Mouse (Mus musculus) CD4-positive, CD25-positive, alpha-beta regulatory T cell, adult 4 months (primary cell): ENCODE results near the gene Degs2. TPM values are rescaled to one million over a fixed set of nuclear protein-coding genes. Genes with fewer than 3 reads are reported as not detected.

Source experiments
- ATAC-seq: one replicate; pipeline ENCODE4 v1.8.0; 2017
- polyA plus RNA-seq, 2 experiments: library from polyadenylated mRNA; unstranded; fragments of 100-300 nt; shearing (Covaris generic); gene quantifications; one replicate each; pipeline ENCODE4 v1.2.1; 2017

Degs2 gene
- polyA plus RNA-seq, 2 experiments from 2014 or later = 7.4 to 7.8 TPM

DNA sequence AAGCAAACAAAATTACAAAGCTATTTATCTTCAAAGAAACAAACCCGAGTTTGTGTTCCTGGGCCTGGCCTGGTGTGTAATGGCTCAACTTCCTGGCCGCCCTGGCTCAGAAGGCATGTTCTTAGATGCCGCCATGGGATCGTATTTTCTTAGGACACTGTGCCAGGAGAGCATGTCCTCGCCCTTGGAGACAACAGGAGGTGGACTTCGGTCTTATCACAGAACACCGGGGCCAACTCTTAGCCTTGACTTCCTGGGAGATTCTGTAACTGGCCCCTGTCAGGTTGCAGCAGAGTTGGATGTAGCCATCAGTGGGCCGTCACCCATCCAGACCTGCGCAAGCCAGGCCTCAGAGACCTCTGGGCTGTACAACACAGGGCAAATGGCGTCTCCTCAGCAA, 2.5 kb downstream of the Degs2 start:
- no peak for ATAC-seq

DNA sequence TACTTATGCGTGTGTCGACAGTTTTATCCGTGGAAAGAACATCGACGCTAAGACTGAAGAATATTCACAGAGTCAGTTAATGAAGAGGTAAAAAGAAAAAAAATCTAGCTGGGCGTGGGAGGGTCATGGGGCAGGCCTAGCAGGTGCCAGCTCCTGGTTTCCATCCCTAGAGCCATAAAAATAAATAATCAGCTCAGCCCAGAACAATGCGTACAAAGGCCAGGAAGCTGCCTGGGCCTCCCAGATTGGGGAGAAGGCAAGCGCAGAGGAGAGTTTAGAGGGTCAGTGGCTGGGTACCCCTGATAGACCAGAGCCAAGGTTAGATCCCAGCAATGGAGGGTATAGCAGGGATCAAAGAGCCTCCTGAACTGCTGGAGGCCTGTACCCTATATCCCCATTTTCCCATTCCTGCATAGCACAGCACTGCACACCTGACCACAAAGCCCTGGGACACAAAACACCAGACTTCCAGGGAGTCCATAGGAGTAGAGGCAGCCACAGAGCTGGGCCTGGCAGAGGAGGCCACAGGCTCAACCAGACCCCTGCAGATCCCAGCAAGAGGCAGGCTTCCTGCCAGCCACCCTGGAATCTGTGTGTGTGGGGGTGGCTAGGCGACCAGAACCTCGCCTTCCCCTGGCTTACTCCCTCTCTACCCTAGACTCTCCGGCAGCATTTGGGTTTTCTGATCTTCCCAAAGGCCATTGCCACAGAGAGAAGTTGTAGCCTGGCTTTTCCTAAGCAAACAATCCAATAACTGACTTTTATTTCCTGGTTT, 3.2 kb downstream of the Degs2 start:
- ATAC-seq = no peak

DNA sequence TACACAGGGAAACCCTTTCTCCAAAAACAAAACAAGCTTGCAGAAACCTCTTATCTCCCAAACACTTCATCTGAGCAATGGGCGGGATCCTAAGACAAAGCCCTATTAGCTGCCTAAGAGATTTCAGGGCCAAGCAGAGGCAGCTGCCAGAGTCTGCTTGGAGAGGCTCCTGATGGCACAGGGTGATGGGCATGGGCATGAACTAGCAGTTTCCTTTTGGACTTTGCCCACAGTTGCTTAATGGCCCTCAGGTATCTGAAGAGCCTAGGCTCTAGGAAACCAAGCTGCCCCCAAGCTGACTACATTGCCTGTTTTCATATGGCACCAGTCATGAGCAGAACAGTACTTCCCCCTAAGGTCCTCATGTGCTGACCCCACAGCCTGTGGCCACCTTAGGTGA, 7.9 kb downstream of the Degs2 start:
- no peak for ATAC-seq

DNA sequence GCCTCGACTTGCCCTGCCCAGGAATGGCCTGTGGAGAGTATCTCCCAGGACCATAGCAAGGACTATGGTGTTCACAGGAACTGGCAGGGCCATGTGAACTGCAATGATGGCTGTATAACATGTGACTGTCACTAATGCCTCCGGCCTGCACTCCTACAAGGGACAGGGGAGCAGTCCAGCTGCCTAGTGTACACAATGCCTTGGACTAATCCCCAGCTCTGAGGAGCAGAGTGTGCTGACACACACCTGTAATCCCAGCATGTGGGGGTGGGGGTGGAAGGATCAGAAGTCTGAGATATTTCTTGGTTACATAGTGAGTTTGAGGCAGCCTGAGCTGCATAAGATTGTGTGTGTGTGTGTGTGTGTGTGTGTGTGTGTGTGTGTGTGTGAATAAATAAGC, 8.5 kb downstream of the Degs2 start:
- ATAC-seq = no peak

DNA sequence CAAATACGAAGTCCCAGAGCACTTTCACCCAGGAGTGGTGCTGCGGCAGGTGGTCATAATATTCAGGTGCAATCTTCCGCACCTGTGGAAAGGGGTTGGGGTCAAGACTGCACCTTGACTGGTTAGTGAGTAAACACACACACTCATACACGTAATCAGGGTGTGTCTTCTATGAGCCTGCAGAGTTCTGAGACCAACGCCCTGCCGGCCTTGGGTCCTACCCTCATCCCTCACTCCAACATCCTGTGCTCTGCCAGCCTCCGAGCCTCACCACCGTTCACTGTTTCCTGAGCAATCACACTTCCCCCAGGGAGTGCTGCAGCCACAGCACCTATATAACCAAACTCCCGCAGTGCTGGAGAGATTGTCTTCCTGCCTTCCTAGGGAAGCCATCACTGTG, 11.6 kb downstream of the Degs2 start:
- no peak for ATAC-seq

DNA sequence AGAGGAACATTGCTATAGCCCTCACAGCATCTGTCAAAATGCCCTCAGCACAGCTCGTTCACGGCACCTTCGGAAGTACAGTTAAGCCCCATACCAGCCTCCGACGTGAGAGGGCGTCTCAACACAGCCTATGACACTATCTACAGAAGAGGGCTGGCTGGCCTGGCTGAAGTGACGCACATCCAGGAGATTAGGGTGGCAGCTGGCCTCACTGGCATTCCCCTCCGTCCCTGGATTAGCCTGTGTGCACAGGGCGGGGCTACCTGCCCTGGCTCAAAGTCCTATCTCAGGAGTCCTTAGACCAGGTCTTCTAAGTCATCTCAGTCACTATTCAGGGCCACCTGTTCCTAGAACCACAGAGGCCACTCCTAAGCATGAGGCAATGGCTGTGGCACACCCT, 12.9 kb downstream of the Degs2 start:
- ATAC-seq = no peak

DNA sequence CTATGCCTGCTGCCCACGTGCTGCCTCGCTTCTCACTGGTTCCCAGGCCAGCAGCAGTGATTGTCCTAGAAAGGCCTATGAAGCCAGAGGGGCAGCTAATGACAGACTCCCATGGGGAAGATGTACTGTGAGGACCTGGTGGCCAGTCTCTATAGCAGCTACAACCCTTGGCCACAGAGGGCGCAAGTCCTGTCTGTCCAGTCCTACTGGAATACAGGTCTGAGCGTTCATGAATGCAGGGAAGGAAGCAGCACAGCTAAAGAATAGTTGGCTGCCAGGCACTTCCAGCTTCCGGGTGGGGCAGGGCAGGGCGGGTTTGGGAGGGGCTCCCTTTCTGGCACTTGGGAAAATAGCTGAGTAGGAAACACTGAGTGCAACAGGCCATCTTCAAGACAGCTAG, 15.2 kb downstream of the Degs2 start:
- no peak for ATAC-seq

DNA sequence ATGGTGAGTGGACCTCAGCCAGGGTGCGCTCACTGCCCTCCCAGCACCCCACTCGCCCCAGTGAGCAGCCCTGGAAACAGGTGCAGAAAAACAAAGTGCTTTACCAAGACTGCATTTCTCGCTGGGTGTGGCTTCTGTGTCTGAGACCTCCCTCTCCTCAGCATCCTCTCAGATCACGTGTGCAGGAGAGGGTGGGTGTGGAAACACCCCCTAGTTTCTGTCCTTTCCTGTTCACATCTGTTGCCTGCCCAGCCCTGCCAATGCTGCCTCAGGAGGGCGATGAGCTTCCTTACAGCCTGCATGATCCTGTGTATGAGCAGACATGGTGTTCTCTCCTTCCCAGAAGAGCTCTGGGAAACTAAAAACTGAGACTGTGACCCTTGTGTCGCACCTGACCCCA, 15.7 kb downstream of the Degs2 start:
- peak; percentile 38 for ATAC-seq

DNA sequence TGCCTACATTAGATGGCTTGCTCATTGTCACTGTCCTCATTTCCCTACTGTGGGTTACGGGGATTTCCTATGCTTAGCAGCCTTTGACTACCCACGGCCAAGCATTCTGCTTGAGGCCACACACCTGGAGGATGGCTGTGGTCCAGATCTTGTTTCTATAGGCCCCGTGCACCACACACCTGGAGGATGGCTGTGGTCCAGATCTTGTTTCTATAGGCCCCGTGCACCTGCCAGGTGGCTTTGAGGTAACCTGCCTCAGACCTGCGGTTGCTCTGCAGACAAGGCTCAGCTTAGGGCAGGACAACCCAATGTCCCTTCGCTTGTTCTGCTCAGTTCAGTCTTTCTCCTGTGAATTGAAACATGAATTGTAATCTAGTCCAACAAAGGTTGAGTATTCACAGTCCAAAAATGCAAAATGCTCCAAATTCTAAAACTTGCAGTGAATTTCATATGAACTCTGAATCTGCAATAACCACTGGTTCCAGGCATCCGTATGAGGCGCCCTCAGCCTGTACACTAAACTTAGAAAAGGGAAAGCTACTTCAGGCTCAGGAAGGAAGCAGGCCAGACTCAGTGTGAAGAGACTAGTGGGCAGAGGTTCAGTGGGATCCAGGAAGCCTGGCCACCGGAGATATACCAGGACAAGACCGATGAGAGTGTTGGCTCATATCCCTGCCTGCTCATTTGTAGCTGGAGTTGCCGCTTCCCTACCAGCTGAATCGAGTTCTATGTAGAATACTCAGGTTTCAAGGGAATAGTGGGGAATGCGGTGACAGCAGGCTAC, 19.7 kb downstream of the Degs2 start:
- ATAC-seq = no peak

DNA sequence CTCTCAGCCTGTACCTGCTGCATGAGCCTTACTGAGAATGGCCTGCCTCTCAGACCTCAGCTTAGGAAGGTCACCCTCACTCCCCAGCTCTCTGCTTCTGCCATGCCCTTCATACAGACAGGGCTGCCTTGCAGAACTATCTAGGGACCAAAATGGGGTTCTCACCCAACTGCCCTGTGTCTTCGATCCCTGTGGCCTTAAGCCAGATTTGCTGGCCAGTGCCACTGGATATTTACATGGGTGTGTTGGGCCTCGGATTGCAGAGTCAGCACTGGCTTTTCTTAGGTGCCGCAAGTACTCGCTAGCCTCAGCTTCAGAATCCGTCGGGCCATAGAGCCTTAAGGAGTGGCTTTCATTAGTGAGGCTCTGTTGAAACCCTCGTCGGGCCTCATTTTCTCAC, 21.3 kb downstream of the Degs2 start:
- no peak for ATAC-seq

DNA sequence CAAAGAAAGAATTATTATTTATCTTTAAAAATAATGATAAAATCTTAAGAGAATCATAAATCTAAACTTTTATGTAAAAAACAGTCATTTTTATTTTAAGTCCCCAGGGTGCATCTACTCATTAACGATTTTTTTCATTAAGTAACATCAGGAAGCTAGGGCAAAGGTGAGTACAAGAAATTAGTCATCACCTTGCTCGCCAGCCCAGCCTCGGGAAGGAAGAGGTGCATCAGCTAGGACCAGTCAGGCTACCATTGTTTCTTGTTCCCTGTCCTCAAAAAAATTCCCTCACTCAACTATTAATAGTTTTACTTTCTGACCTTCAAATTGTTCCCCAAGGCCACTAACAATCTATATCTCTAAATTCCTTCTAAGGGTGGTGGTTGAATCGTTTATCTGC, 23.7 kb downstream of the Degs2 start:
- no peak for ATAC-seq

DNA sequence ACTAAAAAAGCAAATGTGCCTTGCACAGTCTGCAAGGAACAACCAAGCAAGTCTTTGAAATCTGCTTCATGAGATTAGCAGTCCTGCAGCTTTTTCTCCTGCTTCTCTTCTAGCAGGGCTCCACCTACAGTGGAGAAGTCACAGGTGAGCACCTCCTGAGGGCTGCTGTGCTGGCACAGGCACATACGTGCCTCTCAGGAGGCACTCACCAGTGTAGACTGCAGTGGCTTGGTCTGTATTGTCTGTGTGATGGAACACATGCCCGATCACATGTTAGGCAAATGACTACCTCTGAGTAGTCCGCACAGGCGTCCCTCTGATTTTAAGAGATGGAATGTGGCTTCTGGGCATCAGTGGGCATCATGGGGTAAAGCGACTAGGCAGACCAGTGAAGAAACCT, 25.0 kb downstream of the Degs2 start:
- ATAC-seq = no peak

DNA sequence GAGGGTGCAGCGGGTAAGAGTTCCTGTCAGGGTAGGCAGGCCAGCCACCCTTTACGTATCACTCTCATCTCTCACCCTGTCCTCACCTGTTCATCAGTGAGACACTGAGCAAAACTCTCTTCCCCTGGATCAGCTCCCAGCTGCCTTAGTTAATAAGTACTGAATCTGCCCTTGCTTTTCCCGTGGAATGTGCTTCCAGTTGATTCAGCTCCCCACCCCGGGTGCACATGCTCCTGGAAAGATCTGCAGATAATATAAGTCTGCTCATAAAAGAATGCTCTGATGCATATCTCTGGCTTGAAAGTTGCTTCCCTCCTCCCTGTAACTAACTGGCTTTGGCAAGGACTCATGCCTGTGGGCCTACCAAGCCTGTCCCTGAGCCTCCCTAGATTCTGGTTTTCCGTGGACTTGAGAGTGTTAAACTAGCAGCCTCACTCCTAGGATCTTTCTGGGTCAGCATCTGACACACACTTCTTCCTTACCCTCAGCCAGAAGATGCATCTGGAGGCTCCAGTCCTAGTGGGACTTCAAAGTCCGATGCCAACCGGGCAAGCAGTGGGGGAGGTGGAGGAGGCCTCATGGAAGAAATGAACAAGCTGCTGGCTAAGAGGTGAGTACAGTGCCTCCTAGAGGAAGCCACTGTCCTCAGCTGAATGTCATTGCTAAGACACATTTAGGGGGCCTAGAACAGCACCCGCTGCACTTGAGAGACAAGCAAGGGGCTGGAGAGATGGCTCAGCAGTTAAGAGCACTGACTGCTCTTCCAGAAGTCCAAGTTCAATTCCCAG, 26.3 kb downstream of the Degs2 start:
- no peak for ATAC-seq

DNA sequence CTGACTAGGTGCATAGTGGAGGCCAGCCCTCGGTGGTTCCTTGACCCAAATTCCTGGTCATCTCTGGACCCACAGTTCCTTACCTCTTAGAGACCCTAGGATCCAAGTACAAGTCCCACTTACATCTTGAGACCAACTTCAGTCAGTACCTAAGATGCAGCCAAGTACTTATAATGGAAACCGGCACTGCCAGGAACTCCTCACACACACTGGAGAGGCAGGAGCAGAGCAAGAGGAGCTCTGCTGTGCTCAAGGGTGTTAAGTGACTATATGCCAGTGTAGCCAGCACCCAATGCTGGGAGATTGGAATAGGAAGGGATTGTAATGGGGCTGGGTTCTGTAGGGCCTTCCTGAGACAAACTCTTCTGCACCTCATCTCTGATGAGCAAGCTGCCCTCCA, 27.2 kb downstream of the Degs2 start:
- no peak for ATAC-seq

DNA sequence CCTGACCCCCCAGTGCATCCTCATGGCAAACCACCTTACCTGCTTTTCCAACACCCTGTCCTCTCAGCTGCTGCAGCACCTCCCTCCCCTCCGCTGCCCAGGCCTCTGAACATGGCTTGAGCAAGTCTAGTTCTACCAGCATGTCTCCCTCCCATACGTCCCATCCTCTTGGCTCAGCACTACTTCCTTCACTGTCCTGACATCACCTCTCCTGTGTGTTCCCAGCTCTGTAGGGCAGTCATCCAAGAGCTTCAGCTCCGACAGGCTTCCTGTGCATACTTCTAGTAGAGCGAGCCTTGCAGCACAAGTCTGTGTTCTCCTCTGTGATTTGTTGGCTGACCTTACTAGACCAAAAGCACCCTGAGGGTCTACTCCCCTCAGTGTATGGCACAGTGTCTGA, 27.6 kb downstream of the Degs2 start:
- no peak for ATAC-seq

DNA sequence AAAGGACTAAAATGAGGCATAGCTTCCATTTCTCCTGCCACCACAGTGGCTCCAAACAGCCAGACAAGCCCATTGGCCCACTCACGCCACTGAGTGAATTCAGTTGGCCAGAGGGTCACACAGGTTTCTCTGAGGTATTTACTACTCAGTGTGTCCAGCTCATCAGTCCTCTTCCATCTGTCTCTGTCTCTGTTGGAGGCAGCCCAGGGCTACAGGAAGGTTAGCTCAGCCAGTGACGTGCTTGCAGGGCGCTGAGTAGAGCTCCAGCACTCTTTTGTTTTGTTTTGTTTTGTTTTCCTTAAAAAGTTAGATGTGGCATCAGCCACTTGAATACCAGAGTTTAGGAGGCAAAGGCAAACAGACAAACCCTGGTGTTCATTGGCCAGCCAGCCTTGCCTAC, 28.6 kb downstream of the Degs2 start:
- ATAC-seq = no peak

DNA sequence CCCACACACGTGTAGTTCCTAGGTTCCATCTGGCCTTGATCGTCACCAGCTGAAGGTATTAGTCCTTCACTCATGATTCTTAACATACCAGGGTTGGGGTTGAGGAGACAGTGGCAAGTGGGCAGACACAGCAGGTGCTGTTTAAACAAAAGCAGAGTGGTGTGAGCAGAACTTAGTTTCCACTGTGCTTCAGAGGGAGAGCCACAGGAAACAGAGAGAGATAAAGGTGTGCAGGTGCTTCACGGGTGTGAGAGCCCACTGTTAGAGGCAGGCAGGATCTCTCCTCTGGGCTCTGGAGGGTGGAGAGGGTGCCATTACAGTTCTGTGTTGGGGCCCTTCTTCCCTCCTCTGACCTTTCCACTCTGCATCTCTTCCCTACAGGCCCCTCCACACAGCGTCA, 29.2 kb downstream of the Degs2 start:
- ATAC-seq = no peak

DNA sequence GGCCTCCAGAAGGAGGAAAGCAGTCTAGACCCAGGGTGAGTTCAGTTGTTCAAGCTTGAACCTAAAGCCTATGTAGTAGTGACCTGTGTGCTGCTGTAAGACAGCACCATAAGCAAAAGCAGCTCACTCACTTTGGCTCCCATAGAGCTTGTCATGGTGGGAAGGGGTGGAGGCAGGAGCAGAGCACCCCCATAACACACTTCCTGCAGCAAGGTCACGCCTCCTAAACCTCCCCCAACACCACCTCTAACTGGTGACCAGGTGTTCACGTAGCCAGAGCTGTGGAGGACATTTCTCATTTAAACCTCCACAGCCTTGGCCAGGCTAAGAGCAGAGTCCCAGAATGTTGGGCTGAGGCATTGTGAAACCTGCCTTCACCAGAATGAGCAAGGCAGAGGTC, 30.6 kb downstream of the Degs2 start:
- ATAC-seq = no peak

DNA sequence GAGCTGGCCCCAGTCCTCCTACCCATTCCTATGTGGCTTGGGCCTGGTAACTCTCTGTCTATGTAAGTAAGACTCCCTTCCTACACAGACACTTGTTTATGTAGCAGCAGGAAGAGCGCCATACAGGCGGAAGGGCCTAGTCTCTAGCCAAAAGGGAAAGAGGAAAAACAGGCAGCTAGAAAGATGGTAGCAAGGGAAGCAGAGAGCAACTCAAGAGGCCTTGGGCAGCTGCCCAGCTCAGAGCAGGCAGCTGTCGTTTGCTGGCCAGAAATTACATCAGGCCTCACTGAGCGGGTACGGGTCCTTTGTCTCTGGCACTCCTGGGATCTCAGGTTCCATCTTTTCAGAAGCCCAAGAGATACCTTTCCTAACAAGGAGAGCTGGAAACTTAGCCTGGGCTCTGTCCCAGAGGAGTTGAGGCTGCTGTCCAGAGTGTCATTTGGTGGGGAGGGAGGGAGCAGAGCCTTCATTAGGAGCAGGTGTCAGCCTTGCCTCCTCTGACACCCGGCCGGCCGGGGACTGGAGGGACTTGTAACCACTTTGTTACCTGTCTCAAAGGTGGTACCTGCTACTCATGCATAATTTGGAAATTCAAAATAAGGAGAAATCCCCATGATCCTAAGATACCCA, 33.4 kb downstream of the Degs2 start:
- no peak for ATAC-seq

DNA sequence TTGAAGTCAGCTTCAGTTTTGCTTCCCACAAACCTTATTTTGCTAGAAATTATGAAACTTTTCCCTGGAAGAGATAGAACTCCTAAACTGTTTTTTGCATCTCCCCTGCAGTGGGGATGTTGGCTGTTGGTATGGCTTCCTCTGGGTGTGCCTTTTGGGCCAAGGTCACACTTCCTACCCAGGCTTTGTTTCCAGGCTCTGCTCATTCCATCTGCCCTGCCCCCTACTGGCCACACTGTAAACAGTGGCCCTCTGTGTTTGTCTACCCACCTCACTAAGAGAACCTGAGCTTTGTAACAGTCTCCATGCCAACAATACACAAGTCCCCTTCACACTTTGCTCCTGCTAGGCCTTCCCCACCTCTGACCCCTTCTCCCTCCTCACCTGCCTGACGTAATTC, 44.8 kb downstream of the Degs2 start:
- peak; percentile 74 for ATAC-seq

DNA sequence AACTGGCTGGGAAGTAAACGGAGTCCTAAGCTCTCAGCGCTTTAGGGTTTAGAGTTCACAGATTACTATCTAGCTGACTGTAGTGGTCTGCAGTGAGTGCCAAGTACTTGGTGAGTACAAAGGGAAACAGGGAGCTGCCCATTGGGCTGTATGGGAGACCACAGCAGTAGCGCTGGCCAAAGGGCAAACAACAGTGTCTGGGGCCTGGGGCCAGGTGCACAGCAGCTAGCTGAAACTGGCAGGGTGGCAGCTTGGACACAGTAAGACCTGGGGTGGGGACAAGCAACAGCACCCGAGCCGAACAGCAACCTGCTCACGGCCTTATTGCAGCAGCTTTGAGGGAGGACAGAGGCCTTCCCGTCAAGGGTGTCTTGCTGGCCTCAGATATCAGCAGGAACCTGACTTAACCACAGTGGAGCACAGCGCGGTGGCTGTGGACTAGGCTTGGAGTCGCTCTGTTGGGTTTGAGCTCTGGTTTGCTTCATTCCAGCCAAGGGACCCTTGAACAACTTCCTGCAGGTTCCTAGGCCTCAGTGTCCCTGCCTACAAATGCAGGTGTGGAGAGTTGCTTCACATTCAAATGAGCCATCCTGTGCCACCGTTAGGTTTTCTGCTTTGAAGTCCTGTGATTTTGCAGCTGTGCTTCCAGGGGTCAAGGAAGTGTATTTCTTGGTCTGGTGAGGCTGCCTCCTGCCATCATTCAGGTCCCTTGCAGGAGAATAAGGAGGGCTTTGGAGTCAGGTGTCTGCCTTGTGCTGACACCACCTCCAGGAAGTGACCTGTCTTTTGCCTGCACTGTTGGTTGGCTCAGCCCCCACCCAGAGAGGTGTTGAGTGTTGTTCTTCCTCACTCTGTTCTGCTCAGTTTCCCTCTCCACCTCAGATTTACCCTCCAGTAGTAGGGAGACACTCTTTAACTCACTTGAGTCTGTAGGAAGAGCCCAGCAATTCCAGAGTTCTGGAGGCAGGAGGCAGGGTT, 48.5 kb downstream of the Degs2 start:
- peak; percentile 33 for ATAC-seq
